Mouse (Mus musculus) lung, adult 2 months (tissue): Measurements from ENCODE around the gene Add1.

Source experiments
- CTCF ChIP-seq: fragments of 200-500 bp; IDR thresholded peaks from 2 replicates; pipeline ENCODE4 v1.5.1; 2011; ENCODE audit warnings: mild to moderate bottlenecking, low read length, control low read depth; ENCODE audit not compliant: insufficient read depth
- POLR2A ChIP-seq: fragments of 200-500 bp; IDR thresholded peaks from 2 replicates; pipeline ENCODE4 v1.6.1; 2011; ENCODE audit warnings: low read depth, mild to moderate bottlenecking, control low read depth, low read length, borderline replicate concordance; ENCODE audit errors: extremely low read depth

DNA sequence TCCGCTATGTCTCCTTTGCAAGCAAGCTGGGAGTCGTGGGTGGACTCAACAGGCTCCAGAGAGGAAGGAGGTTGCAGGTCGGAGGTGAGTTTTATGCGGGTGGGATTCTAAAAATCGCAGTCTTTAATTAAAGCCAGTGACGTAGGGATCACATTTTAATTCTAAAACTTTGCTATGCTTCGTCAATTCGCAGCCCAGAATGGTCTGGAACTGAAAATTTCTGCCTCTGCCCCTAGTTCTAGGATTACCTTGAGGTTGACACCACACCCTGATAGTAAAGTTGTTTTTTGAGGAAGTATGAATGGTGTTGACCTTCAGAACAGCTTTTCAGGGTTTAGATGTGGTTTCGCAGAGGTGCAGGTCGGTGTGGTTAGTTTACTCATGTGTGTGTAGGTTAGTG, 1.3 kb downstream of the Add1 start:
- TF ChIP-seq POLR2A (no peak), CTCF (no peak)
